Mouse (Mus musculus) limb, embryonic 11.5 days (tissue): ENCODE results near the gene Gucy2e. TPM values are rescaled to one million over a fixed set of nuclear protein-coding genes. Genes with fewer than 3 reads are reported as not detected.

Experiments used
- ATAC-seq: fragments of 200-750 bp; cut with Nextera tagmentation; 2 replicates; pipeline ENCODE4 v1.8.0; 2017; ENCODE audit warnings: low read depth; ENCODE audit not compliant: insufficient number of reproducible peaks, low FRiP score, low TSS enrichment
- DNase-seq: peaks from one replicate; pipeline ENCODE4 v3.0.0-alpha.2; 2015; ENCODE audit warnings: low spot score
- H3K27ac ChIP-seq: fragments of 300-500 bp; sonication (generic); replicated peaks from 2 replicates; pipeline ENCODE4 v1.5.1; 2014; ENCODE audit warnings: low read depth, mild to moderate bottlenecking, low read length
- H3K27me3 ChIP-seq: fragments of 300-500 bp; sonication (generic); 2 replicates; pipeline ENCODE4 v1.6.1; 2014; ENCODE audit warnings: mild to moderate bottlenecking, low read length, mixed read lengths; ENCODE audit not compliant: control insufficient read depth, insufficient read depth
- H3K36me3 ChIP-seq: fragments of 300-500 bp; sonication (generic); 2 replicates; pipeline ENCODE4 v1.6.1; 2014; ENCODE audit warnings: mild to moderate bottlenecking, low read length, moderate library complexity, mixed read lengths; ENCODE audit not compliant: control insufficient read depth, insufficient read depth
- H3K4me1 ChIP-seq: fragments of 300-500 bp; sonication (generic); 2 replicates; pipeline ENCODE4 v1.6.1; 2014; ENCODE audit warnings: low read length, mixed read lengths; ENCODE audit not compliant: control insufficient read depth, insufficient read depth
- H3K4me2 ChIP-seq: fragments of 300-500 bp; sonication (generic); 2 replicates; pipeline ENCODE4 v1.6.1; 2014; ENCODE audit warnings: low read depth, mild to moderate bottlenecking, moderate library complexity; ENCODE audit not compliant: severe bottlenecking
- H3K4me3 ChIP-seq: fragments of 300-500 bp; sonication (generic); 2 replicates; pipeline ENCODE4 v1.5.1; 2014; ENCODE audit warnings: low read depth, low read length
- H3K9ac ChIP-seq: fragments of 300-500 bp; sonication (generic); 2 replicates; pipeline ENCODE4 v1.6.1; 2014; ENCODE audit warnings: mild to moderate bottlenecking, low read length
- H3K9me3 ChIP-seq: fragments of 300-500 bp; sonication (generic); 2 replicates; pipeline ENCODE4 v1.6.1; 2016; ENCODE audit warnings: low read length; ENCODE audit not compliant: control insufficient read depth
- WGBS: fragments of 180-500 bp; shearing (Covaris S2); extraction: QIAGEN DNeasy Blood & Tissue Kit; methylation state at CpG from one replicate; pipeline ENCODE4 v1.1.7; 2014; 5-methylcytosine and 5-hydroxymethylcytosine counted together
- polyA plus RNA-seq: library from polyadenylated mRNA; unstranded; fragments of >200 nt; fragmentation: Nextera tagmentation; extraction: Ambion mirVana; gene quantifications from 2 replicates; pipeline ENCODE4 v1.2.1, GENCODE M21; 2014

The Gucy2e gene
- polyA plus RNA-seq, 1 experiment from 2014 or later: not detected

- H3K4me3 ChIP-seq: no peak overlapping the region
- H3K27ac ChIP-seq: no peak overlapping the region
- H3K36me3 ChIP-seq: no peaks in the 10 kb centered on the region
- DNase-seq (no peak), ATAC-seq (no peak)
- H3K9me3 ChIP-seq: no peaks in the 10 kb centered on the region
- 0 out of 2 replicates have a peak, but pooled peaks cover 2% of the 10 kb centered on the region for H3K4me1 ChIP-seq
- no peak overlapping the region for H3K9ac ChIP-seq
- no peaks in the 10 kb centered on the region for H3K27me3 ChIP-seq
- no peak overlapping the region for H3K4me2 ChIP-seq
- WGBS: 63% methylated on average over 9 of the region's 9 CpGs
Observed at GRCm38 (mm10) chr11:69265410-69265809, 28.6 kb upstream of the Gucy2e start.

GRCm38 (mm10) chr11:69264276-69264675, 27.4 kb upstream of the Gucy2e start:
- no peaks in the 10 kb centered on the region for H3K27me3 ChIP-seq
- no peaks in the 10 kb centered on the region for H3K36me3 ChIP-seq
- H3K9me3 ChIP-seq: no peaks in the 10 kb centered on the region
- no peak for DNase-seq
- no peak overlapping the region for H3K27ac ChIP-seq
- H3K4me3 ChIP-seq: no peak overlapping the region
- 69% methylated on average over 2 of the region's 2 CpGs for WGBS
- no peak overlapping the region for H3K4me2 ChIP-seq
- ATAC-seq: no peak
- H3K9ac ChIP-seq: no peak overlapping the region
- 0 out of 2 replicates have a peak, but pooled peaks cover 2% of the 10 kb centered on the region for H3K4me1 ChIP-seq

- ATAC-seq (no peak), DNase-seq (no peak)
- H3K4me1 ChIP-seq: no peaks in the 10 kb centered on the region
- no peaks in the 10 kb centered on the region for H3K27me3 ChIP-seq
- H3K36me3 ChIP-seq: no peaks in the 10 kb centered on the region
- H3K27ac ChIP-seq: no peak overlapping the region
- H3K9ac ChIP-seq: no peak overlapping the region
- WGBS: 91% methylated on average over 1 of the region's 1 CpGs
- no peaks in the 10 kb centered on the region for H3K9me3 ChIP-seq
- H3K4me3 ChIP-seq: no peak overlapping the region
- H3K4me2 ChIP-seq: no peak overlapping the region
Observed at GRCm38 (mm10) chr11:69260111-69260510, 23.3 kb upstream of the Gucy2e start.

GRCm38 (mm10) chr11:69258287-69258686, 21.5 kb upstream of the Gucy2e start:
- 61% methylated on average over 5 of the region's 5 CpGs for WGBS

GRCm38 (mm10) chr11:69257807-69258206, 21.0 kb upstream of the Gucy2e start:
- H3K27ac ChIP-seq: no peak overlapping the region

More at GRCm38 (mm10) chr11:69258287-69258686, 21.5 kb upstream of the Gucy2e start:
- no peak overlapping the region for H3K27ac ChIP-seq
- no peaks in the 10 kb centered on the region for H3K9me3 ChIP-seq
- DNase-seq: peak; percentile 63
- no peak overlapping the region for H3K4me2 ChIP-seq
- H3K4me1 ChIP-seq: 0 out of 2 replicates have a peak, but pooled peaks cover under 1% of the 10 kb centered on the region
- H3K4me3 ChIP-seq: no peak overlapping the region
- no peaks in the 10 kb centered on the region for H3K27me3 ChIP-seq
- H3K36me3 ChIP-seq: no peaks in the 10 kb centered on the region
- no peak for ATAC-seq
- H3K9ac ChIP-seq: no peak overlapping the region

GRCm38 (mm10) chr11:69257072-69257471, 20.2 kb upstream of the Gucy2e start:
- Histone ChIP-seq H3K4me2 (no peak overlapping the region), H3K27me3 (no peaks in the 10 kb centered on the region), H3K27ac (no peak overlapping the region), H3K9me3 (no peaks in the 10 kb centered on the region), H3K36me3 (no peaks in the 10 kb centered on the region), H3K4me1 (0 out of 2 replicates have a peak, but pooled peaks cover 3% of the 10 kb centered on the region), H3K4me3 (no peak overlapping the region), H3K9ac (no peak overlapping the region)
- DNase-seq: no peak
- ATAC-seq: no peak
- WGBS: 64% methylated on average over 2 of the region's 2 CpGs

More at GRCm38 (mm10) chr11:69257807-69258206, 21.0 kb upstream of the Gucy2e start:
- H3K4me1 ChIP-seq: 0 out of 2 replicates have a peak, but pooled peaks cover 3% of the 10 kb centered on the region
- no peak overlapping the region for H3K4me2 ChIP-seq
- no peaks in the 10 kb centered on the region for H3K36me3 ChIP-seq
- no peaks in the 10 kb centered on the region for H3K27me3 ChIP-seq
- no peak overlapping the region for H3K4me3 ChIP-seq
- no peak for ATAC-seq
- no peak for DNase-seq
- no peak overlapping the region for H3K9ac ChIP-seq
- WGBS: 55% methylated on average over 4 of the region's 4 CpGs
- H3K9me3 ChIP-seq: no peaks in the 10 kb centered on the region

- Histone ChIP-seq H3K9ac (no peak overlapping the region), H3K9me3 (no peaks in the 10 kb centered on the region), H3K36me3 (no peaks in the 10 kb centered on the region), H3K27me3 (no peaks in the 10 kb centered on the region), H3K4me2 (no peak overlapping the region), H3K4me1 (0 out of 2 replicates have a peak, but pooled peaks cover 3% of the 10 kb centered on the region), H3K27ac (no peak overlapping the region), H3K4me3 (no peak overlapping the region)
- 73% methylated on average over 5 of the region's 5 CpGs for WGBS
- ATAC-seq (no peak), DNase-seq (no peak)
Observed at GRCm38 (mm10) chr11:69254808-69255207, 18.0 kb upstream of the Gucy2e start.

DNA sequence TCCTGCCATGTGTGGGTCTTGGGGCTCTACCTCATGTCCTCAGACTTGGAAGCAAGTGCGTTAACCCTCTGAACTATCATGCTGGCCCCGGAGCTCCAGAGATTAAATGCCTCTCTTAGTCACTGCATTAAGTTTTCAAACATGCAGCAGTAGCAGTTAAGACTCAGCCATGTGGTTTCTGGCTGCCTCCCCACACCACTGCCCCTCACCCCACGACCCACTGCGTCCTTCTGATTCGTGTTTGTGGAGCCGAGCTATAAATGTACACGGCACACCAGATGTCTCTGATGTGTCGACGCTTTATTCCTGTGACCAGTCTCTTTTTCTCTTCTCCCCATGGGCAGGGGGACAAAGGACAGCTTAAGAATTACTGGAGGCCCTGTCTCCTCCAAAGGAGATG, 16.3 kb upstream of the Gucy2e start:
- Histone ChIP-seq H3K27ac (no peak overlapping the region), H3K4me2 (no peak overlapping the region)
- no peak for DNase-seq

DNA sequence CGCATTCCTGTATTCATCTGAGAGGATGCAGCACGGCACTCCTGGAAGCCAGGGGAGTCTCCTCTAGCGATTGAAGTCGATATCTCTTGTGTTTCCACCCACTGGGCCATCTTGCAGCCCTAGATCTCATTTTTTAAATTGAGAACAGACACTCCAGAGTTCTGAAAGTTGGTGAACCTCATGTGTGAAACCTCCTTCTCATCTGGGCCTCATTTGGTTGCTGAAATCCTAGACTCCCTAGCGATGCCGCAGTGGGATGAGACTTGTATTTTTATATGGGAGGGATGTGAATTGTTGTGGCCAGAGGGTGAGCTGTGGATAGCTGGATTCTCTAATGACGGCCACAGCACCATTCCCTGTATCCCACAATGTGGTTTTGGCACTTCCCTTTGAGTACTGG, 15.1 kb upstream of the Gucy2e start:
- no peaks in the 10 kb centered on the region for H3K36me3 ChIP-seq
- WGBS: 79% methylated on average over 7 of the region's 7 CpGs
- no peak overlapping the region for H3K27ac ChIP-seq
- H3K9me3 ChIP-seq: no peaks in the 10 kb centered on the region
- no peak overlapping the region for H3K4me2 ChIP-seq
- 0 out of 2 replicates have a peak, but pooled peaks cover 3% of the 10 kb centered on the region for H3K4me1 ChIP-seq
- no peak overlapping the region for H3K4me3 ChIP-seq
- ATAC-seq: no peak
- no peak for DNase-seq
- no peaks in the 10 kb centered on the region for H3K27me3 ChIP-seq
- H3K9ac ChIP-seq: no peak overlapping the region

More for the DNA sequence above, 16.3 kb upstream of the Gucy2e start:
- H3K27me3 ChIP-seq: no peaks in the 10 kb centered on the region
- WGBS: 28% methylated on average over 9 of the region's 9 CpGs
- no peaks in the 10 kb centered on the region for H3K9me3 ChIP-seq
- no peaks in the 10 kb centered on the region for H3K36me3 ChIP-seq
- H3K4me1 ChIP-seq: 0 out of 2 replicates have a peak, but pooled peaks cover 3% of the 10 kb centered on the region
- ATAC-seq: no peak
- H3K4me3 ChIP-seq: no peak overlapping the region
- H3K9ac ChIP-seq: no peak overlapping the region
